Mouse (Mus musculus): ENCODE results near the gene Zfp105. TPM values are rescaled to one million over a fixed set of nuclear protein-coding genes. Genes with fewer than 3 reads are reported as not detected.

The Zfp105 gene
- polyA plus RNA-seq (2012; rRNA removed; ENCODE audit: low replicate concordance), result 0.41 and 0.57 TPM in 2 replicates

DNA sequence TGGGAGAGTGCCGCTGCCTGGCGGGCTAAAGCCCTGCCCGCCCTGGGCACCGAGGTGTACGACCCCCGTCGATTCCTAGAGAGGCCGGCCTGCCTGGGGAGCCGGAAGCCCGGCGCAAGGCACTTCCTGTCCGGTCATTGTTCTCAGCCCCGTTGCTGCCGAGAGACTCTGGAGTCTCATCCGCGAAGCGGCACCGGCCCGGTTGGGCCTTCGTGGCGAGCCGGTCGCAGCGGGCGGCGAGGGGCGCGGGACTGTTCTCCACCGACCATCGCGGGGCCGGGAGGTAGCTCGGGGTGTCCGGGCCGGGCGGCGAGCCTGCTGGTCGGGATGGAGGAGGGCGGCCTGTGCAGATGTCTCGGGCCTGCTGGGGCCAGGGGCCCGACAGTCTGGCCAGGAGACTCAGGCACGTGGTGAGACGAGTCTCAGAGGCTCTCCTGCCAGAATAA is at the start of gene Zfp105:
Gene Zfp105 (plus strand): TSS at position 137 of the 446 bp plus-strand sequence.

DNA sequence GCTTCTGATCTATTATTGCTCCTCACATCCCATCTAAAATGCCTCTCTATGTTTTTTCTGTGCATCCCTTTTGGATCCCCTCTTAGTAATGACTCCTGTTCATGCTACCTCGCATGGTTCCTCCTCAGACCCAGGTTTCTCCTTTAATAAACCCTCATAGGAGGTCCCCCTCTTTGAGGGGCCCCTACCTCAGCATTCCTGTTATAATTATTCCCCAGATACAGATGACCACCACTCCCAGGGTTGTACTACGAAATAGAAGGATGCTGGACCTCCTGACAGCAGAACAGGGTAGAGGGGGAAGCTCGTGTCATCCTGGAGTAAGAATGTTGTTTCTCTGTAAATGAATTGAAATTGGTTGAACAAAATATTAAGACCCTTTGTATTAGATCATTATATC is 37.5 kb upstream of the Zfp105 start, which contains the start of gene Zkscan7:
Gene Zkscan7 (plus strand): TSS at position 301 of the 400 bp plus-strand sequence.

DNA sequence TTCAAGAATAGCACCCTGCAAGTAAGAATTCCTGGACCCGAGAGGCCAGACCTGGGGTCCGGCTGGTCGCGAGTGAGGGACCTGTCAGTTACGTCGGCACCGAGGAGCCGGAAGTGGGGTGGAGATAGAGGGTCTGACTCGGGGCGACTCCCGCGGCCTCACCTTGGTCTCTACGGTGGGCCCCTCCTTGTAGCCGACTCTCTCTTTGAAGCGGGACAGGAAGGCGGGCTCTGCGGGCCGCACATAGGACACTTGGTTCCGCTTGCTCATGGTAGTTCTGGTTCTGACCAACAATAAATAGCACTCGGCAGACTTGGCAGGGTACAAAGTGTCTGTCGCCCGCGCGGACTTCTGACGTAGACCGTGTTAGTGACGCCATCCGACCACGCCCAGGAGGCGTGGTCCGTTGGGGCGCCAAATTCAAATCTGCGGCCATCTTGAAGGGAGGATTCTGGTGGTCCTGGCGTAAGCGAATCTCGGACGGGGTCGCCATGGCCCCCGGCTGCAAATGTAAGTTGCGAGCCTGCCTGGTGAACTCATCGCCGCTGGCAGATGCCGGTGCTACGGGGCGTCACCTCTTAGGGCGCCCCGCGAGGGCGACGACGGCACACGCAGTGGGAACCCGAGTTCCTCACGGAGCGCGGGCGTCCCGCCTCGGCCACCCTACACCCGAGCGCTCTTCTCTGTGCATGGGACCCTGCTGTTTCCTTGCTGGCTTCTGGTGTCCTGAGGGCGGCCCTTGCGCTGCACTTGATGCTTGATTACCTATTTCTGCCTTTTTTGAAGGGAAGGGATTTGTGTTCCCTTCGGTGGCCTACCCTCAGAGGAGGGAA is 28.0 kb downstream of the Zfp105 start, which contains the start of the genes 1110059G10Rik and Kif15:
Gene 1110059G10Rik (minus strand): TSS at position 358 of the 833 bp plus-strand sequence.
Gene Kif15 (plus strand): TSS at position 404 of the 833 bp plus-strand sequence.

Other genes starting within 250 kb of the Zfp105 start
- 0.02 and 0.07 TPM in 2 replicates for gene Topaz1, start 175.7 kb upstream of the Zfp105 start, polyA plus RNA-seq (2012; rRNA removed; ENCODE audit: low replicate concordance)
- 3.5 and 7.3 TPM in 2 replicates for gene Tcaim, start 117.5 kb upstream of the Zfp105 start, polyA plus RNA-seq (2012; rRNA removed; ENCODE audit: low replicate concordance)
- gene Gm35549, start 79.0 kb upstream of the Zfp105 start, polyA plus RNA-seq (2012; rRNA removed; ENCODE audit: low replicate concordance), result not detected in 2 replicates
- gene Zfp445, start 57.1 kb upstream of the Zfp105 start, polyA plus RNA-seq (2012; rRNA removed; ENCODE audit: low replicate concordance), result 22.7 and 45.1 TPM in 2 replicates
- 1.8 and 3.0 TPM in 2 replicates for gene Zkscan7, start 37.4 kb upstream of the Zfp105 start, polyA plus RNA-seq (2012; rRNA removed; ENCODE audit: low replicate concordance)
- 1.3 and 2.5 TPM in 2 replicates for gene 1110059G10Rik, start 27.9 kb downstream of the Zfp105 start, polyA plus RNA-seq (2012; rRNA removed; ENCODE audit: low replicate concordance)
- 0.57 and 0.66 TPM in 2 replicates for gene Kif15, start 28.0 kb downstream of the Zfp105 start, polyA plus RNA-seq (2012; rRNA removed; ENCODE audit: low replicate concordance)
- 13.2 and 17.8 TPM in 2 replicates for gene Tmem42, start 98.3 kb downstream of the Zfp105 start, polyA plus RNA-seq (2012; rRNA removed; ENCODE audit: low replicate concordance)
- gene Tgm4, start 111.7 kb downstream of the Zfp105 start, polyA plus RNA-seq (2012; rRNA removed; ENCODE audit: low replicate concordance), result 0.06 and 0.17 TPM in 2 replicates
- gene Zdhhc3, start 190.1 kb downstream of the Zfp105 start, polyA plus RNA-seq (2012; rRNA removed; ENCODE audit: low replicate concordance), result 168 and 220 TPM in 2 replicates
- gene Exosc7, start 190.1 kb downstream of the Zfp105 start, polyA plus RNA-seq (2012; rRNA removed; ENCODE audit: low replicate concordance), result 11.1 and 24.5 TPM in 2 replicates
- 283 and 511 TPM in 2 replicates for gene Clec3b, start 227.9 kb downstream of the Zfp105 start, polyA plus RNA-seq (2012; rRNA removed; ENCODE audit: low replicate concordance)

All from mammary gland, adult 2 months (tissue).